Comparison of ENCODE assay signal across 8 mouse cellular contexts in genomic region chr13:58384779-58385546, GRCm38 (mm10). TPM values are rescaled to one million over a fixed set of nuclear protein-coding genes. Genes with fewer than 3 reads are reported as not detected.
DNase-seq lines count a peak whose midpoint lies in the region; ATAC-seq and TF ChIP-seq lines count a peak whose summit lies in the region.

2210016F16Rik (minus strand) TSS chr13:58385225.

- H3K9me3 ChIP-seq in ES-Bruce4 (replicated peaks; ENCODE audit: control insufficient read depth, insufficient read depth, low read length, poor library complexity, severe bottlenecking): peaks cover 21% of the 10 kb centered on the region
- peaks cover 13% of the 10 kb centered on the region for H3K9me3 ChIP-seq in forebrain, embryonic 16.5 days (ENCODE audit: control insufficient read depth, low read length)
- H3K9me3 ChIP-seq in lung, embryonic 16.5 days (ENCODE audit: control insufficient read depth, low read length): peaks cover 15% of the 10 kb centered on the region

- no peak for TF ChIP-seq POLR2A in ES-Bruce4 (IDR thresholded peaks at IDR 0.05; ENCODE audit: insufficient read depth, low read length)
- no peak for TF ChIP-seq POLR2A in olfactory bulb, adult 2 months (IDR thresholded peaks at IDR 0.05; ENCODE audit: insufficient read depth, low read depth, low read length)

- no peaks in the 10 kb centered on the region for H3K4me1 ChIP-seq in ES-Bruce4 (ENCODE audit: control insufficient read depth, insufficient read depth, low read length)
- H3K4me1 ChIP-seq in forebrain, embryonic 16.5 days (replicated peaks; ENCODE audit: control insufficient read depth, insufficient read depth, low read length): peaks cover 9% of the 10 kb centered on the region; the same call in 1 of the 2 replicates
- H3K4me1 ChIP-seq in lung, embryonic 16.5 days (replicated peaks; ENCODE audit: control insufficient read depth, insufficient read depth, low read length): peaks cover 8% of the 10 kb centered on the region
- 0 out of 2 replicates have a peak, but pooled peaks cover 4% of the 10 kb centered on the region for H3K4me1 ChIP-seq in olfactory bulb, adult 2 months (ENCODE audit: control insufficient read depth, insufficient read depth, low read length)

- intact Hi-C loops in heart, postnatal 25 days (cut with DNase I): loop anchor here (2.0 to 10.0 kb wide), 5 partner anchors 16 to 373 kb away; partner anchors contain the start of gene Hnrnpa0

- no peak for TF ChIP-seq EP300 in ES-Bruce4 (IDR thresholded peaks at IDR 0.05; ENCODE audit: insufficient read depth, low read depth, low read length)

- H3K27ac ChIP-seq in ES-Bruce4 (ENCODE audit: insufficient read depth, low read length): peak within 1 kb of the TSS; percentile 39
- H3K27ac ChIP-seq in forebrain, embryonic 16.5 days (ENCODE audit: low read length): peak within 1 kb of the TSS; percentile 14; the same call in 1 of the 2 replicates
- H3K27ac ChIP-seq in lung, embryonic 16.5 days (ENCODE audit: low read length): peak within 1 kb of the TSS; percentile 41
- H3K27ac ChIP-seq in olfactory bulb, adult 2 months (ENCODE audit: insufficient read depth, low read depth, low read length): no peak within 1 kb of the TSS

- H3K4me2 ChIP-seq in forebrain, embryonic 16.5 days (ENCODE audit: low read length): peak within 1 kb of the TSS; percentile 94
- H3K4me2 ChIP-seq in lung, embryonic 16.5 days (ENCODE audit: low read depth, low read length): peak within 1 kb of the TSS; percentile 80

- WGBS in forebrain, embryonic 16.5 days: 2% methylated on average over 80 of the region's 80 CpGs
- 2% methylated on average over 80 of the region's 80 CpGs for WGBS in lung, embryonic 16.5 days
- 2% methylated on average over 79 of the region's 80 CpGs for WGBS in olfactory bulb, adult 2 months

- peak within 1 kb of the TSS; percentile 28 for H3K9ac ChIP-seq in ES-Bruce4 (ENCODE audit: low read depth, poor library complexity, severe bottlenecking)
- H3K9ac ChIP-seq in forebrain, embryonic 16.5 days (replicated peaks; ENCODE audit: low read depth, low read length): peak within 1 kb of the TSS; percentile 85
- H3K9ac ChIP-seq in lung, embryonic 16.5 days (ENCODE audit: low read length): peak within 1 kb of the TSS; percentile 93

- TF ChIP-seq CTCF in ES-Bruce4 (IDR thresholded peaks at IDR 0.05; ENCODE audit: low read depth, low read length): no peak
- no peak for TF ChIP-seq CTCF in olfactory bulb, adult 2 months (IDR thresholded peaks at IDR 0.05; ENCODE audit: insufficient read depth, low read depth, low read length)

- H3K27me3 ChIP-seq in ES-Bruce4 (ENCODE audit: control insufficient read depth, insufficient read depth, low read length, poor library complexity, severe bottlenecking): no peaks in the 10 kb centered on the region
- H3K27me3 ChIP-seq in forebrain, embryonic 16.5 days (replicated peaks; ENCODE audit: control insufficient read depth, insufficient read depth, low read length): no peaks in the 10 kb centered on the region
- no peaks in the 10 kb centered on the region for H3K27me3 ChIP-seq in lung, embryonic 16.5 days (ENCODE audit: control insufficient read depth, insufficient read depth, low read depth, low read length)

- peaks cover 17% of the 10 kb centered on the region for H3K36me3 ChIP-seq in ES-Bruce4 (ENCODE audit: control insufficient read depth, insufficient read depth, low read length, poor library complexity, severe bottlenecking)
- H3K36me3 ChIP-seq in forebrain, embryonic 16.5 days (ENCODE audit: control insufficient read depth, insufficient read depth): peaks cover 18% of the 10 kb centered on the region
- peaks cover 24% of the 10 kb centered on the region for H3K36me3 ChIP-seq in lung, embryonic 16.5 days (ENCODE audit: control insufficient read depth, insufficient read depth, low read length)

- ATAC-seq in forebrain, embryonic 16.5 days: peak; percentile 67
- ATAC-seq in lung, embryonic 16.5 days (ENCODE audit: low read depth): peak; percentile 75

- peak; percentile 52 for DNase-seq in cerebellum, adult 11-12 months
- peak; percentile 50 for DNase-seq in heart, postnatal 25 days (ENCODE audit: low spot score)
- peak; percentile 23 to 37 for DNase-seq in layer of hippocampus, adult 18-20 months (ENCODE audit: low spot score in 2 of 2)
- peak; percentile 45 to 46 for DNase-seq in thymus, adult 18-20 months

- peak within 1 kb of the TSS; percentile 70 for H3K4me3 ChIP-seq in ES-Bruce4 (ENCODE audit: low read depth, low read length)
- H3K4me3 ChIP-seq in forebrain, embryonic 16.5 days (replicated peaks; ENCODE audit: low read length): peak within 1 kb of the TSS; percentile 82
- peak within 1 kb of the TSS; percentile 70 for H3K4me3 ChIP-seq in lung, embryonic 16.5 days (ENCODE audit: low read length)
- H3K4me3 ChIP-seq in olfactory bulb, adult 2 months (ENCODE audit: insufficient read depth, low read depth, low read length): peak within 1 kb of the TSS; percentile 55

RNA-seq across cellular contexts. Expression of gene 2210016F16Rik, which starts in this region (rescaled TPM):
- 5.8 and 7.1 TPM in 2 replicates for polyA plus RNA-seq in ES-Bruce4 (2011; ENCODE audit: insufficient read depth, insufficient read length, low read depth, missing spikeins)
- 19.4 and 20.3 TPM in 2 replicates for polyA plus RNA-seq in forebrain, embryonic 16.5 days (2015; fragmentation: Nextera tagmentation; extraction: Ambion mirVana)
- total RNA-seq in heart, postnatal 25 days (2021): 10 to 100 TPM; 14.4 to 14.6 TPM
- 1 to 10 TPM; 7.8 to 8.3 TPM for total RNA-seq in layer of hippocampus, adult 18-20 months (2021)
- polyA plus RNA-seq in lung, embryonic 16.5 days (2015; fragmentation: Nextera tagmentation; extraction: Ambion mirVana): 31.2 and 32.3 TPM in 2 replicates
- not detected in 2 replicates for polyA plus RNA-seq in olfactory bulb, adult 2 months (2012; ENCODE audit: insufficient read depth, insufficient read length, low replicate concordance, missing spikeins)

Comparison
In these comparisons a context has a peak if more than half of its experiments do, and no peak if none do; other contexts are left out.
1. H3K9ac ChIP-seq: peak in every context shown above with its lines; median percentile 93 in lung, embryonic 16.5 days; 85 in forebrain, embryonic 16.5 days; 28 in ES-Bruce4.